Mouse (Mus musculus) layer of hippocampus, adult 18-20 months (tissue): ENCODE measurements at regions not wholly inside any gene's neighbourhood (a gene's known extent, or its start where the extent isn't known, plus 50 kb on each side); places are given as distances from the start of the nearest gene placed in this dataset.
"Not testable (repeated sequence)": the region's sequence is repeated elsewhere in the genome, so short reads cannot be mapped to it uniquely, and the experiment has no call there.

Experiments
- DNase-seq, 2 experiments: peaks; one replicate each; pipeline ENCODE4 v3.0.0; 2022; ENCODE audit warnings: low spot score in 2 of 2

DNA sequence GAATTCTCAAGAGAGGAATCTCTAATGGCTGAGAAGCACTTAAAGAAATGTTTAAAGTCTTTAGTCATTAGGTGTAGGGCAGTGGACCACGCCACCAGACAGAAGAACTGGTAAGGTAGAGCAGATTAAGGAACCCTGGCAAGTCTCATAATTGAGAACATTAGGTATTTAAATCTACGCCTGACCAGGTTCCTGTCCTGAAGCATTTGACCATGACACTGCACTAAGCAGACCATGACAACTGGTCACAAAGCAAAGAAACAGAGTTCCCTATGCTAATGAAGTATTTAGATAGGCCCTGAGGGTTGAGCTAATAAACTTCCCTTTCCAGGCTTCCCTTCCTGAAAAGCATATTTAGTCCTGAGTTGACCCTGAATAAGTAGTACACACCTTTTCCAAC lies 562.3 kb downstream of the Cdh11 start:
- DNase-seq, result no peak

- no peak for DNase-seq
Observed at GRCm38 (mm10) chr8:102205633-102206032, 579.8 kb downstream of the Cdh11 start.

DNA sequence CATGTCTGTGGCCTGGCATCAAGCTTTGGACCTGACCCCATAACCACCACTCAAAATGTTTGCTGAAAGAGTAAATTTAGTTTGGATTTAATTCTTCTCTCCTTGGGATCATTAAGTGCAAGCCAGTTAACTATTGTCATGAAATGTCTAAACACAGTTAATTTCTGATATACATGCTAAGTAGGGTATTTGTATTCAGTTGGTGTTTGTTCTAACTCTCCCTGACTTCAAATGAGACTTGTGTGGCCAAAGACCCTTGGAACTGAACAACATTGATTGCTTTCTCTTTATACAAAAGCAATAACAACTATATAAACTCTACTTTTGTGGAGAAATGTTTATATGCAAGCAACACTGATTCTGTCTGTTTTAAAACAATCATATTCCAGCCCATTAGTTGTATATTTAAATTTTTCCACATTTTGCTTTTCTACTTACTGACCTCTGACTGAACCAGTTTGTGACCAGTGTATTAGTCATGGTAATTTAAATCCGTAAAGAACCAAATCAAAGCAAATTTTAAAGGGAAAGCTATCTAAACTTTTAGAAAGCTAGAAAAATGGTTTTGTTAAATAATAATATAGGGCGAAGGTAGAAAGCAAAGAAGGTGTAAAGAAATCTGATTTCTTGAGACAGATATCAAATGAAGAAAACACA lies 625.8 kb downstream of the Cdh11 start:
- no peak for DNase-seq

GRCm38 (mm10) chr8:102118657-102119056 lies 666.8 kb downstream of the Cdh11 start:
- no peak for DNase-seq

DNA sequence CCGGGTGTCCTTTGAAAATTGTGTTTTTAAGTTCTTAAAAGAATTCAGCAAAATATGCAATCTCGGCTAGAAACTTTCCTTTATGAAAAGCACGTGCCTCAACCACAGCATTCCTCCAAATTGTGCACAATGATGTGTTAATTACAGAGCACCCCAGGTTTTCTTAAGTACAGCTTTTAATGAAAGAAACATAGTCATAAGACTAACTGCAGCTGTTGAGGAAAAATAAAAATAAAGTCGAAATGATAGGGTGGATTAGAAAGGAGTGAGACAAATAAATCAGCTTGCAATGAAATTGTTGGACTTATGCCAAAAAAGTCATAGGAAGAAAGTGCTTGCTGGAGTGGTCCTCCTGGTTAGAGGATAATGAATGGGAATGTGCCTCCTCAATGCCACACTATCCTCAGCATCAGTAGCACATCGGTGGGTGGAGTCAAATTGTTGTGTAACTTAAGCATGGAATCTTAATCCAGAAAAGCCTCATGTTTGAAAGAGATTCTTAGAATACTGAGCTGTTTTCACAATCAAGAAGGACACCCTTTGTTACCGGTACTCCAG lies 668.5 kb downstream of the Cdh11 start:
- DNase-seq, result no peak

- DNase-seq, result peak in 1 of 2 experiments; percentile 3
Observed at GRCm38 (mm10) chr8:102103773-102104172, 681.7 kb downstream of the Cdh11 start.

GRCm38 (mm10) chr8:102096726-102097125 lies 688.7 kb downstream of the Cdh11 start:
- no peak for DNase-seq

- DNase-seq, result peak in 1 of 2 experiments; percentile 7
Observed at GRCm38 (mm10) chr8:102085927-102086326, 699.5 kb downstream of the Cdh11 start.

DNA sequence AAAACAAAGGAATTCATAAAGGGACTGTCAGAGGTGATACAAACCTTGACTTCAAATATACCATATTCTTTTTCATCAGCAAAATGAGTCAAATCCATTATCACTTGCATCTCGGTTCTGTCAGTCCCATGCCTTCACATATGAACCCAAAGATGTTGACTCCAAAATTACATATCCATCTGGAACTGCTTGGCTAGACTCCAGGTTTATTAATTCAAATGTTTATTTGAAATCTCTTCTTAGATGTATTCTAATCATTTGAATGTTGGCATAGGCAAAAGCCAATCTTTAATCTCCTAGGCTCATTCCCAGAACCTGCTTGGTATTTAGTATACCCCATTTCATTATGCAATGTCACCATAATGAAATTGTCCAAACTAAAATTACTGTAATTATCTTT lies 709.8 kb downstream of the Cdh11 start:
- DNase-seq, result peak in 1 of 2 experiments; percentile 27

DNA sequence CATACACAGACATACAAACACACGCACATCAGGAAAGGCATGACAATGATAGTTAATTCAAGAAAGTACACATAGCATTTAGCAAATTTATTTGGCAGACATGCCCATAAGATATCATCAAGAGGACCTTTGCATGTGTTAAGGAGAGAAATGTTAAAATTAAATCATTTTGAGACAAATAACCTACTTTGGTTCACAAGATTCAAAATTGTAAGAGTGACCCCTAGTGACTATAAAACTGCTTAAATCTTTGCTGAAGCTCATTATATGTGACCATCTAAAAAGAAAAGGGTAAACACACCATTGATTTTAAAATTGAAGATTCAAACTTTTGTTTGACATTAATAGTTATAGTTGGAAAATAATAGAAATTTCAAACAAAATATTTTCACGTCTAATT lies 721.3 kb downstream of the Cdh11 start:
- no peak for DNase-seq

GRCm38 (mm10) chr8:102053429-102053828 lies 732.0 kb downstream of the Cdh11 start:
- no peak for DNase-seq

DNA sequence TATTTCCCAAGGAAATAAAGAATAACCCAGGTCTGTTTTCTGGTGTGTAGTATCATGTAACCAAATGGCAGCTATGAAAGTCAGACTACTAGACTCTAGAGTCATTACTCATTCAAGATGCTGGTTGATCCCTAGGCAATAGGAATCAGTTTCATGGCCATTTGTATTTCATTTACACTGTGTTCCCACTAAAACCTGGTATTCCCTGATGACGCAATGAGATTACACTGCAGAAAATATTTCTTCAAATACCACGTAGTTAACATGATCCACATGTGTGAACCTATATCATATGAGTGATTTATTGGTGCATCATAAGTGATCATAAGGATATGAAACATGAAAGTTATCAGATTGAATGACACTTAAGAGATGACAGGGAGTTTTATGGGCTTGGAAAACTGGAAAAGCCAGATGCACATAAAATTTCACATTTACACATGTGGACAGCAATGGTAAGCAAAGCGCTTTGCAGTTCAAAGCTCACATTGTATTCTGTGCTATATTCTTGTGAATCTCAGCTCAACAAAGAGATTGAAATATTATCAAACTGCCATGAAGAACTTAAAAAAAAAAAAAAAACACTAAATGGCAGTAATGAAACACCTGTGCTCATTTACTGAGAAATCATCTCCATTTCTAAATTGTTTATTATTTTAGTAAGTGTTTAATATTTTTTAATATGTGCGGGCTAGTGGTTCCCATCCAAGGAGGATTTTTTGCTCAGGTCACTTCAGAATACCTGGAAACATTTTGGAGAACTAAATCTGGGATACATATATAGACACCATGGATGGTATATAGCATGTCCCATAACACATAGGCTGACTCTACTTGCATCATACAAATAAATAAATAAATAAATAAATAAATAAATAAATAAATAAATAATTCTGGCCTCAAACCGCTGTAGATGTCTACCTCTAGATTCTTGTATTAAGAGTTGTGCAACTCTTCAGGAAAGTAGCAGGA lies 758.2 kb downstream of the Cdh11 start:
- no peak for DNase-seq

- DNase-seq, result no peak
Observed at GRCm38 (mm10) chr8:102024472-102024871, 761.0 kb downstream of the Cdh11 start.

DNA sequence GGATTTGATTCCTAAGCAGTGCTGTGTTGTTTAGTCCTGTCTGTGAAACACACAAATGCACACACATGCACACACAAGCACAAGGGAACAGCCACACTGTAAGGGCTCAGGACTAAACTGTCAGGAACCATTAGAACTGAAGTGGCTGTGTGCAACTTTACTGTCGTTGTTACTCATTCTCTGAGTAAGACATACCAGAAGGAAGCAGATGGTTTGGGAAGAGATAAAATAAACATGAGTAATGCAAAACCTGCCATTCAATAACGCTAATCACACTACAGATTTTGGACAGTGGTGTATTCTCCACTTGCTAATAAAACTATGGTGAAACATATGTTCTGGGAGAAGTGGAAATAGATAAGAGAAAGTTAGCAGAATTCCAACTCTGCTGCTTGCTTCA lies 767.7 kb downstream of the Cdh11 start:
- peak; percentile 1 to 43 for DNase-seq

DNA sequence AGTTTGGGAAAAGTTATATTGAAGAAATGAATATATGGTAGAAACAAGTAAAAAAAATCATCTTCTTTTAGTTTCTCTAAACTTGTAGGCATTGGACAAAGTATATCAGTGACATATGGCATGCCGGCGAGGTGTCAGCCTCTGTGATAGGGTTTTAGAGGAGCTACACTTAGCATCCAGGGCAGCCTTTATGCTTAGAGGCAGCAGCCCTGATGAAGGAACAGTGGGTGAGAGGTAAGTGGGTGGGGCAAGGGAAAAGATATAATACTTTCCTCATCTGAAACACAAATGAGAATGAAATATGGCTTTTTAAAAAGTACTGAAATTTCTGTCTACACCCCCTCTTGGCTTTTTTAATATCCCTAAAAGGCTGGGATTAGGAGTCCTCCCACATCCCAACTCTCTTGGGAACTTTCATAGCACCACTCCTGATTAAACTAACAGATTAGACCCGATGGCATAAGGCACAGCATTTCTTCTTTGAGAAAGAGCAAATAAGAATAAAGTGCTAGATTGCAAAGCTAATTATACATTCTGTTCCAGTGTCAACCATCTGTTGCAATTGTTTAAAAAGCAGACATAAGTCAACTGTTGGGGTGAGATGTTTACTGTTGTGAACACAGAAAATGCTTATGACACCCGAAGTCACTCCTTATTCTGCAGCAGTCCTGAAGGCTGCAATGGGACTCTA lies 785.0 kb downstream of the Cdh11 start:
- peak; percentile 6 to 56 for DNase-seq

DNA sequence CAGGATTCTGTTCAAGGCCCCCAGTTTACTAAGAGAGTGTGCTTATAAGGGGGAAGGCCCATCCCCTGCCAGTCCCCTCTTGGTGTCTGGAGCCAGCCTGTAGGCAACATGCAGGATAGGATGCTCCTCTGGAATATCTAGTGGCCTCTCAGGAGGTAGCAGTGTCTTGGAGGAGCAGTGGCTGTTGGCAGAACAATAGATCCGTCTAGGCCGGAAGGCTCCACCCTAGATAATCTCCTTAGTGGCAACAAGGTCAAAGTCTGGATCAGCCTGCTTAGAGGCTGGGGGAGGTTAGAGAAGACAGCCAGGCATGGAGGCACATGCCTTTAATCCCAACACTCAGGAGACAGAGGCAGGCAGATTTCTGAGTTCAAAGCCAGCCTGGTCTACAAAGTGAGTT lies 788.7 kb downstream of the Cdh11 start:
- DNase-seq, result not testable (repeated sequence)

- DNase-seq, result no peak
Observed at GRCm38 (mm10) chr8:101956832-101957231, 828.6 kb downstream of the Cdh11 start.

DNA sequence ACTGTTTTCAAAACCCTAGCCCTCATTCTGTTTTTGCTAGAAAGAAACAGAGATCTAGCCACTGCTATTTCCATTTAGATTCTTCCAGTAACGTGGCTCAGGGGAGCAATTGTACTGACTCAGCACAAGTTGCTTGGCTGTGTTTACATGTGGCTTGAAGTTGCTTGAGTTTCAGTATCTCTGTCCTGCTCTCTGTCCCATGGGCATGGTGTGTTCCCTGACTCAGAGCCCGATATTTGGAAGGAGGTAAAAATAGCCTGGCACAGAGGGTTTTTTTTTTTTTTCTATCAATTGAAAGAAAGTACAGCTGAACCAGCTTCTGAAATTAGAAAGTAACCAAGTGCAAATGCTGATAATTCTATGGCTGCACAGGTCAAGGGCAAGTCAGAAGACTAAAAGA lies 834.8 kb downstream of the Cdh11 start:
- DNase-seq, result no peak

DNA sequence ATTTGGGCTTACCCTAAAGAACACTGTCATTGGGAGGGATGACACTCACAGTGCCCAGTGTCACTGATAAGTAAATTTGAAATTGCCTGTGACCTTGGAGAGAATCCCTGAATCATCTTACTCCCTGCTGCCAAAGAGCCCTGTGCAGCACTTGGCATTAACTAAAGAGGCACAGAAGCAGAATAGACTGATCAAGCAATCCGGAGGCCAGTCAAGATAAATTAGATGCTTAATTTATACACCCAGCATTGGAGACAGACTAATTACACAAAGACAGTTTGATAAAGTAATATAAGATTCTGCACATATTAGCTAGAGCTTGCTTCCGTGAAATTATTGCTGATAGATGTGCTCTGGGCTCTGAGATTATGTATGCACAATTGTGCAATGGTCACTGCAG lies 847.6 kb downstream of the Cdh11 start:
- no peak for DNase-seq

GRCm38 (mm10) chr8:101913665-101914064 lies 871.8 kb downstream of the Cdh11 start:
- DNase-seq, result no peak
